In genomic region chr2:35273536-35273935, GRCm38 (mm10) we compare ENCODE assay signal across 8 mouse cellular contexts. TPM values are rescaled to one million over a fixed set of nuclear protein-coding genes. Genes with fewer than 3 reads are reported as not detected.
DNase-seq lines count a peak whose midpoint lies in the region; ATAC-seq and TF ChIP-seq lines count a peak whose summit lies in the region.

No protein-coding gene starts in this region.

- H3K4me1 ChIP-seq in kidney, adult 2 months (ENCODE audit: control insufficient read depth, insufficient read depth, low read length), result peaks cover 29% of the 10 kb centered on the region
- H3K4me1 ChIP-seq in forebrain, embryonic 11.5 days (replicated peaks; ENCODE audit: control insufficient read depth, insufficient read depth, low read length), result peaks cover 2% of the 10 kb centered on the region; the same call in 1 of the 2 replicates
- H3K4me1 ChIP-seq in forebrain, embryonic 12.5 days, result peaks cover 6% of the 10 kb centered on the region

- no peak for TF ChIP-seq POLR2A in kidney, adult 2 months (IDR thresholded peaks at IDR 0.05; ENCODE audit: low read depth, low read length)

- H3K9me3 ChIP-seq in forebrain, embryonic 11.5 days (ENCODE audit: control insufficient read depth, low read length), result no peaks in the 10 kb centered on the region
- no peaks in the 10 kb centered on the region for H3K9me3 ChIP-seq in forebrain, embryonic 12.5 days

- intact Hi-C loops in gastrocnemius, postnatal 14 days (cut with DNase I; ENCODE audit: low total_unique reads), result no loop called here

- H3K27me3 ChIP-seq in kidney, adult 2 months (replicated peaks; ENCODE audit: control insufficient read depth, insufficient read depth, low read length), result no peaks in the 10 kb centered on the region
- no peaks in the 10 kb centered on the region for H3K27me3 ChIP-seq in forebrain, embryonic 11.5 days (ENCODE audit: control insufficient read depth, insufficient read depth, low read length)
- peaks cover 6% of the 10 kb centered on the region; the same call in 1 of the 2 replicates for H3K27me3 ChIP-seq in forebrain, embryonic 12.5 days

- WGBS in kidney, adult 2 months, result 26% methylated on average over 2 of the region's 2 CpGs
- WGBS in forebrain, embryonic 11.5 days, result 45% methylated on average over 2 of the region's 2 CpGs
- 47% methylated on average over 2 of the region's 2 CpGs for WGBS in forebrain, embryonic 12.5 days

- DNase-seq in adrenal gland, postnatal 10 days, result peak; percentile 55
- DNase-seq in adrenal gland, postnatal 25 days, result no peak
- DNase-seq in 3T3-L1 (ENCODE audit: low read depth, low spot score), result peak; percentile 90
- peak; percentile 71 for DNase-seq in gastrocnemius, postnatal 14 days
- DNase-seq in kidney, adult 2 months, result peak; percentile 67
- peak; percentile 63 for DNase-seq in lung, postnatal 14 days
- no peak for DNase-seq in forebrain, embryonic 11.5 days (ENCODE audit: low spot score)

- no peak for TF ChIP-seq CTCF in kidney, adult 2 months (conservative IDR thresholded peaks at IDR 0.05; ENCODE audit: insufficient read depth, insufficient read length, low read depth, low read length)

- H3K27ac ChIP-seq in kidney, adult 2 months (ENCODE audit: insufficient read depth, low read depth, low read length), result peak overlapping the region; percentile 89
- H3K27ac ChIP-seq in forebrain, embryonic 11.5 days (ENCODE audit: low read depth, low read length), result no peak overlapping the region
- no peak overlapping the region for H3K27ac ChIP-seq in forebrain, embryonic 12.5 days

- no peak overlapping the region for H3K4me2 ChIP-seq in forebrain, embryonic 11.5 days (ENCODE audit: low read depth, low read length, severe bottlenecking)
- H3K4me2 ChIP-seq in forebrain, embryonic 12.5 days, result no peak overlapping the region

- H3K4me3 ChIP-seq in kidney, adult 2 months (ENCODE audit: insufficient read depth, low read depth, low read length), result no peak overlapping the region
- no peak overlapping the region for H3K4me3 ChIP-seq in forebrain, embryonic 11.5 days (ENCODE audit: low read depth, low read length)
- no peak overlapping the region for H3K4me3 ChIP-seq in forebrain, embryonic 12.5 days (replicated peaks)

- ATAC-seq in forebrain, embryonic 11.5 days (replicated peaks; ENCODE audit: low FRiP score), result no peak
- no peak for ATAC-seq in forebrain, embryonic 12.5 days (ENCODE audit: low FRiP score)

- H3K9ac ChIP-seq in forebrain, embryonic 11.5 days (ENCODE audit: low read length), result no peak overlapping the region
- H3K9ac ChIP-seq in forebrain, embryonic 12.5 days, result no peak overlapping the region

- no peaks in the 10 kb centered on the region for H3K36me3 ChIP-seq in kidney, adult 2 months (ENCODE audit: control insufficient read depth, insufficient read depth, low read length)
- H3K36me3 ChIP-seq in forebrain, embryonic 11.5 days (ENCODE audit: control insufficient read depth, insufficient read depth, low read length), result no peaks in the 10 kb centered on the region
- H3K36me3 ChIP-seq in forebrain, embryonic 12.5 days (replicated peaks), result no peaks in the 10 kb centered on the region

RNA-seq across cellular contexts. Expression of gene Gsn, which starts 17.4 kb away (rescaled TPM):
- 100 to 1,000 TPM; 161 to 192 TPM for total RNA-seq in adrenal gland, postnatal 10 days (2021)
- 181 and 185 TPM in 2 replicates for total RNA-seq in adrenal gland, postnatal 25 days (2021)
- total RNA-seq in gastrocnemius, postnatal 14 days (2021), result 100 to 1,000 TPM; 177 to 231 TPM
- polyA plus RNA-seq in kidney, adult 2 months (2012; rRNA removed), result 269 and 357 TPM in 2 replicates
- polyA plus RNA-seq in forebrain, embryonic 11.5 days (2014; fragmentation: Nextera tagmentation; extraction: Ambion mirVana), result 28.0 and 33.4 TPM in 2 replicates
- polyA plus RNA-seq in forebrain, embryonic 12.5 days (2016; fragmentation: Nextera tagmentation; extraction: Ambion mirVana), result 27.2 and 32.7 TPM in 2 replicates

Comparison
In these comparisons a context has a peak if more than half of its experiments do, and no peak if none do; other contexts are left out.
1. DNase-seq: peak in adrenal gland, postnatal 10 days (single experiment), 3T3-L1 (single experiment), gastrocnemius, postnatal 14 days (single experiment), kidney, adult 2 months (single experiment) and lung, postnatal 14 days (single experiment); none in adrenal gland, postnatal 25 days (single experiment) and forebrain, embryonic 11.5 days (single experiment).